Mouse (Mus musculus) stomach, postnatal 0 days (tissue): Measurements from ENCODE around the gene Lcn2.

Source experiments
- CTCF ChIP-seq: IDR thresholded peaks from 2 replicates; pipeline ENCODE4 v1.5.1; 2016; ENCODE audit warnings: antibody characterized with exemption, low read depth, mild to moderate bottlenecking, moderate library complexity
- EP300 ChIP-seq: optimal IDR thresholded peaks from 2 replicates; pipeline ENCODE3; 2016; ENCODE audit warnings: antibody characterized with exemption

DNA sequence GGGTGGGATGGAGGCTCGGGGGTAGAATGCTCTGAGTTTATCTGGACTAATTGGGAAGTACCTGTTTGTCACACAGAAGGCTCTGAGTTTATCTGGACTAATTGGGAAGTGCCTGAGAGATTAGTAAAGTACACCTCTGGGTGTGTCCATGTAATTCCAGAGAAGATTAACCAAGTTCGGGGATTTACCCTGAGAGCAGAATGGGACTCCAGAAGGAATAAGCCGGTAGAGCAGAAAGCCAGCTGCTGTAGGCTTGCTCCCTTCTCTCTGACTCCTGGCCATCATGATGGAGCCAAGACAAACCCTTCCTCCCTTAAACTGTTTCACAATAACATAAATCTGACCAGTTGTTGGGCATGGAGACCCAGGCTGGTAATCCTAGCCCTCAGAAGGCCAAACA is 36.7 kb upstream of the Lcn2 start:
- no peak for TF ChIP-seq CTCF
- no peak for TF ChIP-seq EP300
